Mouse (Mus musculus) inflammation-experienced regulatory T-cells, adult 6 months (primary cell): ENCODE results near the gene Tcl1b1. TPM values are rescaled to one million over a fixed set of nuclear protein-coding genes. Genes with fewer than 3 reads are reported as not detected.
"Not testable (repeated sequence)": the region's sequence is repeated elsewhere in the genome, so short reads cannot be mapped to it uniquely, and the experiment has no call there.

ENCODE experiments used
- ATAC-seq: one replicate; pipeline ENCODE4 v1.8.0; 2017
- polyA plus RNA-seq, 3 experiments: library from polyadenylated mRNA; unstranded; fragments of 100-300 nt; shearing (Covaris generic); gene quantifications; one replicate each; pipeline ENCODE4 v1.2.1; 2017

Gene Tcl1b1
- polyA plus RNA-seq, 3 experiments from 2014 or later: not detected

DNA sequence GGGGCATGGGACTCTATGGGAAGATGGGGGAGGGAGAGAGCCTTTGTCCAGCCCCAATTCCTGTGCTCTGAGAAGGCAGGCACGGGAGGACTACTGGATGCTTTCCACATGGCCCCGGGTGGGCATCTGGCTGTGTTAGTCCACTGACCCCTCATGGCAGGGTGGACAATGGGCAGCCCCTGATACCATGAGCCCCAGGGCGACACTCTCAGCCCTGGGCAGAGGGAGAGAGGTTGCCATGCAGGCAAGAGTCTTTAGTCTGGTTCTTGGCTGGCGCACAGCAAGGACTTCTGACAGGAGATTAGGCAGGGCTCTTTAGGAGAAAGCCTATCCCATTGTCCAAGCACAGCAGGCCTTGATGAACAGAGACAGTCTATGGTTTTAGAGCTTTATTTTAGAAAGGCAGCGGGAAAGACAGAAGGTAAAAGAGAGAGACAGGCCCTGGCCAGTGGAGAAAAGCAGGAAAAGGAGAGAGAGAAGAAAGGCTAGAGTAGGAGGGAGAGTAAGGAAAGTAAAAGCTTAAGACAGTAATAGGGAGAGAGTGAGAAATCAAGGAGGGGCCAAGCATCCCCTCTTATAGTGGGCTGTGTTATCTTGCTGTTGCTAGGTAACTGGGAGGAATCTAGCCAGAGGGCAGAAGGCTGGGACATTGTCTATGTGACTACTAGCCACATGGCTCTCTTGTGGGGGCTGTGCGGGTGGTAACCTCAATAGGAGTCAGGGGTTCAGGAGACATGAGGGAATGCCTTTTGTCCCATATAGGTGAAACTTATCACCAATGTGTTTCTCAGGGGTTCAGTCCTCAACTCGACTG lies 40.4 kb downstream of the Tcl1b1 start:
- not testable (repeated sequence) for ATAC-seq

GRCm38 (mm10) chr12:105201657-105202056 lies 42.2 kb downstream of the Tcl1b1 start, which contains the start of gene Tcl1b4:
Gene Tcl1b4, plus strand, starts transcription at chr12:105201957.
- not testable (repeated sequence) for ATAC-seq

DNA sequence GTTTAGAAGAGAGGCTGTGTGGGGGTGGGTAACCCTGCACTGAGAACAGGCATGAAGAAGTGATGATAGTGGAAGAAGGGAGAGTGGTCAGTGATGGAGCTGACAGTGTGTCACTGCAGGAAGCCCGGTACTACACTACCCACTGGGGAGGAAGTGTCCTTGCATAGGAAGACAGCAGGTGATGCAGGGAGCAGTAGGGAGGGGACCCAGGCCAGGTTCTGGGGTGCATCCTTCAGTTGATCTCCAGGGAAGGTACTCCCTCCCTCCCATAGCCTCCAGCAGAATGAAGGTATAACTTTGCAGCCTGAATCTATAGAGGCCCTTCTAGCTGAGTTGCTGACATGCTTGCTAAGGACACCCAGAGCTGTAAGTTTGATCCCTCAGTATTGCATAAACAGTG lies 47.6 kb downstream of the Tcl1b1 start:
- no peak for ATAC-seq

GRCm38 (mm10) chr12:105208441-105208840 lies 49.0 kb downstream of the Tcl1b1 start:
- ATAC-seq: no peak

DNA sequence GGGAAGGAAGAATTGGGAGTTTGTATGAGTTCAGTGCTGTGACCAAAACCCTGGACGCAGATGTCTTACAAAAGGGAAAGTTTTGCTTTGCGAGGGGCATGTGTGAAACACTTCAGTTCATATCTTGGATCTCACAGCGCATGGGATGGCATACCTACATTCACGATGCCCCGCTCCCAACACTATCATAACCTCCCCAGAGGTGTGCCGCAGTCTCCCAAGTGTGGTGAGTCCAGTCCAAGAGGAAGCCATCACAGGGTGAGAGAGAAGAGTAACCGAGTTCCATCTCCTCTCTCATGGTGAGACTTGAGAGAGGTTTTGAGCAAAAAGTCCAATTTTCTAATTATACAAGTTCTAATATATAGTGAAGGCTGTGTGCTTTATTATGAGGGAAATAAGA lies 49.7 kb downstream of the Tcl1b1 start:
- ATAC-seq: no peak

Other genes starting within 250 kb of the Tcl1b1 start
- 1 to 10 TPM; 2.2 to 5.4 (median 3.0) TPM for gene Syne3, start 149.9 kb upstream of the Tcl1b1 start, polyA plus RNA-seq
- 1 to 10 TPM; 4.0 to 6.9 (median 6.6) TPM for gene Glrx5, start 127.0 kb upstream of the Tcl1b1 start, polyA plus RNA-seq
- gene Tcl1b2, start 13.7 kb upstream of the Tcl1b1 start, polyA plus RNA-seq: not detected
- gene Tcl1b5, start 16.7 kb downstream of the Tcl1b1 start, polyA plus RNA-seq: not detected
- not detected for gene Tcl1b3, start 31.4 kb downstream of the Tcl1b1 start, polyA plus RNA-seq
- not detected for gene Tcl1b4, start 42.3 kb downstream of the Tcl1b1 start, polyA plus RNA-seq
- gene Tcl1, start 63.1 kb downstream of the Tcl1b1 start, polyA plus RNA-seq: not detected
- not detected for gene Tunar, start 174.2 kb downstream of the Tcl1b1 start, polyA plus RNA-seq